Comparison of ENCODE assay signal across 7 mouse cellular contexts in genomic region chr14:46831837-46832333, GRCm38 (mm10). TPM values are rescaled to one million over a fixed set of nuclear protein-coding genes. Genes with fewer than 3 reads are reported as not detected.
A peak's percentile ranks its signal among the peaks of the same experiment; 100 is the strongest.
DNase-seq lines count a peak whose midpoint lies in the region; ATAC-seq lines count a peak whose summit lies in the region.

Gene Cgrrf1 (plus strand): TSS chr14:46832125.

- peak within 1 kb of the TSS; percentile 74 for H3K9ac ChIP-seq in intestine, embryonic 15.5 days

- under 1% methylated on average over 32 of the region's 32 CpGs for WGBS in intestine, embryonic 15.5 days
- WGBS in midbrain, embryonic 10.5 days = under 1% methylated on average over 32 of the region's 32 CpGs

- H3K9me3 ChIP-seq in intestine, embryonic 15.5 days = no peaks in the 10 kb centered on the region
- H3K9me3 ChIP-seq in midbrain, embryonic 10.5 days (replicated peaks) = no peaks in the 10 kb centered on the region

- peak; percentile 98 for DNase-seq in adrenal gland, adult 2 months
- DNase-seq in embryo, embryonic 11.5 days (ENCODE audit: low read depth, low spot score) = peak; percentile 91
- DNase-seq in gastrocnemius, postnatal 36 days = peak; percentile 93
- DNase-seq in left cerebral cortex, postnatal 25 days (ENCODE audit: low spot score in 2 of 2) = peak; percentile 92 to 98
- peak; percentile 97 for DNase-seq in midbrain, embryonic 10.5 days (ENCODE audit: low spot score)
- peak; percentile 72 for DNase-seq in right cerebral cortex, postnatal 4 days

- intact Hi-C loops in gastrocnemius, postnatal 36 days (cut with DNase I) = no loop called here
- intact Hi-C loops in left cerebral cortex, postnatal 25 days (cut with DNase I) = loop anchor here (1.0 to 5.0 kb wide), 2 partner anchors 10 to 255 kb away; partner anchors contain the start of gene Gmfb

- no peaks in the 10 kb centered on the region for H3K36me3 ChIP-seq in intestine, embryonic 15.5 days
- no peaks in the 10 kb centered on the region for H3K36me3 ChIP-seq in midbrain, embryonic 10.5 days

- no peaks in the 10 kb centered on the region for H3K4me1 ChIP-seq in intestine, embryonic 15.5 days (replicated peaks)
- H3K4me1 ChIP-seq in midbrain, embryonic 10.5 days = peaks cover 26% of the 10 kb centered on the region

- peak within 1 kb of the TSS; percentile 72 for H3K27ac ChIP-seq in intestine, embryonic 15.5 days
- peak within 1 kb of the TSS; percentile 90 for H3K27ac ChIP-seq in midbrain, embryonic 10.5 days (replicated peaks)

- peak; percentile 99 for ATAC-seq in intestine, embryonic 15.5 days

- no peaks in the 10 kb centered on the region for H3K27me3 ChIP-seq in intestine, embryonic 15.5 days (replicated peaks)
- H3K27me3 ChIP-seq in midbrain, embryonic 10.5 days (ENCODE audit: low read depth, poor library complexity, severe bottlenecking) = no peaks in the 10 kb centered on the region

- H3K4me2 ChIP-seq in intestine, embryonic 15.5 days (replicated peaks) = peak within 1 kb of the TSS; percentile 82

- H3K4me3 ChIP-seq in intestine, embryonic 15.5 days (replicated peaks) = peak within 1 kb of the TSS; percentile 83
- peak within 1 kb of the TSS; percentile 93 for H3K4me3 ChIP-seq in midbrain, embryonic 10.5 days

RNA-seq across cellular contexts. Expression of gene Cgrrf1, which starts in this region (rescaled TPM):
- total RNA-seq in adrenal gland, adult 2 months (2021) = 10 to 100 TPM; 46.7 to 50.5 TPM
- 16.4 and 16.9 TPM in 2 replicates for polyA plus RNA-seq in adrenal gland, adult 2 months (2012; rRNA removed)
- 10 to 100 TPM; 41.2 to 48.1 TPM for total RNA-seq in gastrocnemius, postnatal 36 days (2021)
- 21.6 and 22.7 TPM in 2 replicates for polyA plus RNA-seq in intestine, embryonic 15.5 days (2015; fragmentation: Nextera tagmentation; extraction: Ambion mirVana)
- total RNA-seq in left cerebral cortex, postnatal 25 days (2021) = 10 to 100 TPM; 33.0 to 35.7 TPM
- polyA plus RNA-seq in midbrain, embryonic 10.5 days (2016; fragmentation: Nextera tagmentation; extraction: Ambion mirVana) = 36.4 and 37.6 TPM in 2 replicates

Comparison
In these comparisons a context has a peak if more than half of its experiments do, and no peak if none do; other contexts are left out.
1. Peak in every context shown above with its lines: DNase-seq, ATAC-seq, H3K4me3 ChIP-seq and H3K27ac ChIP-seq.